Mouse (Mus musculus): Measurements from ENCODE around the gene Zfhx2.

Gene Zfhx2

DNA sequence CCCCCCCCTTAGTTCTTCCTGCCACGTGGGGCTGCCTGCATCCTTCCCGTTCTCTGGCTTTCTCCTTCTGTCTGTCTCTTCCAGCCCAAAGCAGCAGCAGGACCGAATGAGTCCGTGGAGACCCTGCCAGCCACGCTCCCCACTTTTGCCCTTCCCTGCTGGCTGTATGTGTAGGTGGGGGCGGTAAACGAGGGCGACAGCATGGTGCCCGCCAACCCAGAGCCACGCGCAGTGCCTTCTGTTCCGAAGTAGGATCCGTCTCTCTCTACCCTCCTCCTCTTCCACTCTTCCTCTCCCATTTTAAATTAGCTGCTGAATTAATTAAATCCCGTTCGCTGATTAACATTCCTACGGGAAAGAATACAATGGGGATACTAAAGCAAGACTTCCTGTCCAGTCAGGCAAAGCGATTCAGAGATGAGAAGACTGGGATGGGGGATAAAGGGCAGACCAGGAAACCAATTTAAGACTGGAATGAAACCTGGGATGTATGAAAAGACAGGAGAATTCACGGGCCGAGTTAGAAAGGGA is 59.4 kb downstream of the Zfhx2 start:
- no peak for DNase-seq

GRCm38 (mm10) chr14:55029034-55029698 is 63.0 kb downstream of the Zfhx2 start:
- DNase-seq: peak; percentile 33 to 44

GRCm38 (mm10) chr14:55028333-55028835 is 63.7 kb downstream of the Zfhx2 start:
- peak; percentile 10 to 14 for DNase-seq

DNA sequence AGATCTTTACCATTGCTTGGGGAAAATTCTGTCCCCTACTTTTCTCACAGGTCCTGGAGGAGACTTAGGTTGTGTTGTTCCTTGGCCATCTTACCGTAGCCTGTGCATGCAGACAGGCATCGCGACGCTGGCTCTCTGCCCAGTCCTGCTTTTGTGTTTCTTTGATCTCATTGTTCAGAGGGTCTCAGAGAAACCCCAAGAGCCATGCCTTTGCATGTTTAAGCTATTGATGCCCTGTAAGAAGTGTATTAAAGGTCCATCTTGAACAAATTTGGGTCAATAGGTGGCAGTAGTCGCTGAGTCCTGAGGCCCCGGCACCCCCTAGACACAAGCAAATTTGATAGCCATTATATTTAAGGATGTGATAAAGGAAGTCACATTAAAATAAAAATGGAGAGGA is 64.5 kb downstream of the Zfhx2 start:
- peak; percentile 12 to 15 for DNase-seq

GRCm38 (mm10) chr14:55027251-55027650 is 64.9 kb downstream of the Zfhx2 start:
- DNase-seq: peak; percentile 74 to 79

DNA sequence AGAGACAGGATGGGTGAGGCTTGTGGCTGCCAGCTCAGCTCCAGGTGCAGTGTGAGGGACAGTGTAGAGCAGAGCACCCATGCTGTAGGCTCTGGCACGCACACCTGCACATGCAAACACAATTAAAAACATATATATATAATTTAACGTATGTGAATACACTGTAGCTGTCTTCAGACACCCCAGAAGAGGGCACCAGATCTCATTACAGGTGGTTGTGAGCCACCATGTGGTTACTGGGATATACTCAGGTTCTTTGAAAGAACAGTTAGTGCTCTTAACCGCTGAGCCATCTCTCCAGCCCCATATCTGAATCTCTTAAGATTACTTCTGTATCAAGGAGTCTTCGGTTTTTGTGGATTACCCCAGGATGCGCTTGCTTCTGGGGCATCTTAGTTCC is 66.6 kb downstream of the Zfhx2 start:
- DNase-seq: no peak

- peak; percentile 79 to 81 for DNase-seq
These were observed 67.9 kb downstream of the Zfhx2 start for GRCm38 (mm10) chr14:55024236-55024635.

GRCm38 (mm10) chr14:55023011-55023410 is 69.1 kb downstream of the Zfhx2 start:
- DNase-seq: no peak

- DNase-seq: no peak
These were observed 71.7 kb downstream of the Zfhx2 start for GRCm38 (mm10) chr14:55020394-55020793.

GRCm38 (mm10) chr14:55016876-55017275 is 75.2 kb downstream of the Zfhx2 start:
- no peak for DNase-seq

GRCm38 (mm10) chr14:55015767-55016111 is 76.4 kb downstream of the Zfhx2 start:
- DNase-seq: peak in 1 of 2 experiments; percentile 24

- DNase-seq: peak; percentile 99
These were observed 76.9 kb downstream of the Zfhx2 start, which contains the start of gene Ngdn for GRCm38 (mm10) chr14:55014991-55015766. Gene Ngdn (plus strand): TSS chr14:55015454.

DNA sequence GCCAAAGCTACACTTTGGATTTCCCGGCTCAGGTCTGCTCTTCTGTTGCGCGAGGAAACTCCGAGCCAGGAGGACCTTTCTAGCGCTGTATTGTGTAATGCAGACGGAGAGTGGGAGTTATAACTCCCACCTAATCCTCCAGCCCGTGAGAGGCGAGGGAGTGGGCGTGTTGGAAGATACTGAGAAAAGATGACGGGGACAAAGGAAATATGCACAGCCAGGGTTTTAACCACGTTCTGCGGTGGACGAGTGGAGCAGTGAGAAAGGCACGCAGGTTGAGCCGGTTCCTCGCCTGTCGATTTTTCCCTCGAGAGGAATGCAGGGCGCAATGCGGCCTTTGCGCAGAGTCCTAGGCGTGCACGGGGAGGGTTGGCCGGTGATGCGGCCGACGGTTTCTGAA is 77.5 kb downstream of the Zfhx2 start:
- no peak for DNase-seq

GRCm38 (mm10) chr14:55011116-55011515 is 81.0 kb downstream of the Zfhx2 start:
- DNase-seq: peak; percentile 37 to 52

Measured in kidney, postnatal 4 days (tissue).